ENCODE assay signal across 15 mouse cellular contexts in the genomic region with DNA sequence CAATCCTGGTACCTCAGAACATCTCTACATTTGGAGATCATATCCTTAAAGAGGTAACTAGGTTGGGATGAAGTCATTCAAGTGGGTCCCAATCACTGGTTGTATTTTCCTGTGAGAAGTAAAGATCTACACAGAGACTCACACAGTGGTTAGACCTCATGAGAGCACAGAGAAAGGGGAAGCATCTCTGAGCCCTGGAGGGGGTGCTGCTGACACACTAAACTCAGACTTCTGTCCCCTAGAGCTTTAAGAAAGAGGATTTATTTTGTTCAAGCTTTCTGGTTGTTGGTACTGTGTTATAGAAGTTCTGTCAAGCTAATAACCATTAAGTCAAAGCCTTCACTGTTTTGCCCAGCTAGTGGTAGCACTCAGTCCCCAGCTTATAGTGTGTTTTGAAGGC.
"Had no signal": no experiment of that assay in that cellular context is flagged by ENCODE, and none has a peak within 500 bp of the region (broad histone marks: within the 10 kb centered on the region; RNA-seq: fewer than 3 reads in every experiment).

No protein-coding gene starts in this region.

- H3K36me3 ChIP-seq: intestine, embryonic 15.5 days; kidney, embryonic 15.5 days; limb, embryonic 13.5 days; liver, embryonic 15.5 days; midbrain, embryonic 12.5 days had no signal

- H3K4me1 ChIP-seq: intestine, embryonic 15.5 days; kidney, embryonic 15.5 days; limb, embryonic 13.5 days; midbrain, embryonic 12.5 days had no signal

- H3K4me3 ChIP-seq: intestine, embryonic 15.5 days; kidney, embryonic 15.5 days; limb, embryonic 13.5 days; liver, embryonic 15.5 days; midbrain, embryonic 12.5 days had no signal

- H3K27me3 ChIP-seq: intestine, embryonic 15.5 days; kidney, embryonic 15.5 days; limb, embryonic 13.5 days; liver, embryonic 15.5 days; midbrain, embryonic 12.5 days had no signal

- H3K27ac ChIP-seq: intestine, embryonic 15.5 days; kidney, embryonic 15.5 days; limb, embryonic 13.5 days; liver, embryonic 15.5 days; macrophage; midbrain, embryonic 12.5 days had no signal

- DNase-seq: kidney, adult 18-20 months; kidney, postnatal 14 days; layer of hippocampus, postnatal 36 days; left cerebral cortex, postnatal 4 days; lung, embryonic 14.5 days; lung, postnatal 10 days; right cerebral cortex, postnatal 14 days; thymus, adult 18-20 months; thymus, postnatal 36 days had no signal
